Mouse (Mus musculus) limb, embryonic 15.5 days (tissue): Measurements from ENCODE around the gene Rbms3. TPM values are rescaled to one million over a fixed set of nuclear protein-coding genes. Genes with fewer than 3 reads are reported as not detected.

ENCODE experiments used
- ATAC-seq: fragments of 200-750 bp; cut with Nextera tagmentation; 2 replicates; pipeline ENCODE4 v1.8.0; 2017; ENCODE audit warnings: low read depth, moderate TSS enrichment; ENCODE audit not compliant: insufficient number of reproducible peaks, low FRiP score, low TSS enrichment
- H3K27ac ChIP-seq: fragments of 300-500 bp; sonication (generic); 2 replicates; pipeline ENCODE4 v1.5.1; 2015; ENCODE audit warnings: moderate library complexity, mild to moderate bottlenecking, inconsistent platforms
- H3K27me3 ChIP-seq: fragments of 300-500 bp; sonication (generic); 2 replicates; pipeline ENCODE4 v1.6.1; 2015; ENCODE audit warnings: inconsistent platforms
- H3K36me3 ChIP-seq: fragments of 300-500 bp; sonication (generic); 2 replicates; pipeline ENCODE4 v1.6.1; 2015; ENCODE audit warnings: inconsistent platforms
- H3K4me1 ChIP-seq: fragments of 300-500 bp; sonication (generic); 2 replicates; pipeline ENCODE4 v1.6.1; 2015; ENCODE audit warnings: inconsistent platforms
- H3K4me2 ChIP-seq: fragments of 300-500 bp; sonication (generic); 2 replicates; pipeline ENCODE4 v1.6.1; 2015; ENCODE audit warnings: mild to moderate bottlenecking, inconsistent platforms
- H3K4me3 ChIP-seq: fragments of 300-500 bp; sonication (generic); 2 replicates; pipeline ENCODE4 v1.5.1; 2015; ENCODE audit warnings: mild to moderate bottlenecking, inconsistent platforms
- H3K9ac ChIP-seq: fragments of 300-500 bp; sonication (generic); 2 replicates; pipeline ENCODE4 v1.6.1; 2015; ENCODE audit warnings: inconsistent platforms
- H3K9me3 ChIP-seq: fragments of 300-500 bp; sonication (generic); 2 replicates; pipeline ENCODE4 v1.6.1; 2016; ENCODE audit warnings: inconsistent platforms
- WGBS: fragments of 180-500 bp; shearing (Covaris S2); methylation state at CpG from one replicate; pipeline ENCODE4 v1.1.7; 2015; 5-methylcytosine and 5-hydroxymethylcytosine counted together
- polyA plus RNA-seq: library from polyadenylated mRNA; unstranded; fragments of >200 nt; fragmentation: Nextera tagmentation; extraction: Ambion mirVana; gene quantifications from 2 replicates; pipeline ENCODE4 v1.2.1, GENCODE M21; 2015

Gene Rbms3
- polyA plus RNA-seq, 1 experiment from 2014 or later: 99.4 TPM

DNA sequence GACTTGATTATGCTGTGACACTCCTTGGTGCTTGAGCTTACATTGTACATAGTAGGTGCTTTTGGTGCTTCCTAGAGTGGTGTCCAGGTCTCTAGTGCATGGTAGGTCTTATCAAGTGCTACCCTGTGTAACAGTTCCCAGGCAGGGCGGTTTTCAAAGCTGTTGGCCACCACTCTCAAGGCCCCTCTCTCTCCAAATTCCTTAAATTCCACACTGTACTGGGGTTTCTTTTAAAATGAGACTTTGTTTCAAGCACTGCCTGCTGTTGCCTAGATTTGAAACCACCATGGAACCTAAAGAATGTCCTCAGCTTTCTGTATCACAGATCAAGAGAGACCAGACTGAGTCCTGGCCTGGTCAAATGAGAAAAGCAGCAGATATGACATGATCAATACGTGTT lies 516.1 kb downstream of the Rbms3 start:
- peaks cover 7% of the 10 kb centered on the region; the same call in 1 of the 2 replicates for H3K36me3 ChIP-seq
- ATAC-seq: no peak
- no peak overlapping the region for H3K4me2 ChIP-seq
- no peaks in the 10 kb centered on the region for H3K9me3 ChIP-seq
- H3K9ac ChIP-seq: no peak overlapping the region
- no peak overlapping the region for H3K4me3 ChIP-seq
- H3K4me1 ChIP-seq: peaks cover 20% of the 10 kb centered on the region
- H3K27me3 ChIP-seq: no peaks in the 10 kb centered on the region
- no peak overlapping the region for H3K27ac ChIP-seq
- 39% methylated on average over 2 of the region's 2 CpGs for WGBS

DNA sequence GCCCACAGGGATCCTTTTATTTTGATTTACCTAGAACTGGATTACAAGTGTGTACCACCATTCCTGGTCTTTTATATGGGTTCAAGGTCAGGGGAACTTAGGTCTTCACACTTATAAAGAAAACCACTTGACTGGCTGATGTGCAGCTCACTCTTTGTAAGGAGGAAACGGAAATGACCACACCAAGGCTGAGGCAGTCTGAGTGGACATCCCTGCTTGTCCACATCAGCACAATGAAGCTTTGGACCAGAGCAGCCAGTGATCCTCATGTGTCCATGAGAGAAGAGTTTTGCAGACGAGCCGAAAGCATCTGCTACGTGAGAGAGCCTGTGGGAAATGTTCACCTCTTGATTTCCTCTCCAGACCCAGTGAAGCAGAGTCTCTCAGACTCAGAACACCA lies 521.8 kb downstream of the Rbms3 start:
- WGBS: 86% methylated on average over 4 of the region's 4 CpGs
- ATAC-seq: no peak

DNA sequence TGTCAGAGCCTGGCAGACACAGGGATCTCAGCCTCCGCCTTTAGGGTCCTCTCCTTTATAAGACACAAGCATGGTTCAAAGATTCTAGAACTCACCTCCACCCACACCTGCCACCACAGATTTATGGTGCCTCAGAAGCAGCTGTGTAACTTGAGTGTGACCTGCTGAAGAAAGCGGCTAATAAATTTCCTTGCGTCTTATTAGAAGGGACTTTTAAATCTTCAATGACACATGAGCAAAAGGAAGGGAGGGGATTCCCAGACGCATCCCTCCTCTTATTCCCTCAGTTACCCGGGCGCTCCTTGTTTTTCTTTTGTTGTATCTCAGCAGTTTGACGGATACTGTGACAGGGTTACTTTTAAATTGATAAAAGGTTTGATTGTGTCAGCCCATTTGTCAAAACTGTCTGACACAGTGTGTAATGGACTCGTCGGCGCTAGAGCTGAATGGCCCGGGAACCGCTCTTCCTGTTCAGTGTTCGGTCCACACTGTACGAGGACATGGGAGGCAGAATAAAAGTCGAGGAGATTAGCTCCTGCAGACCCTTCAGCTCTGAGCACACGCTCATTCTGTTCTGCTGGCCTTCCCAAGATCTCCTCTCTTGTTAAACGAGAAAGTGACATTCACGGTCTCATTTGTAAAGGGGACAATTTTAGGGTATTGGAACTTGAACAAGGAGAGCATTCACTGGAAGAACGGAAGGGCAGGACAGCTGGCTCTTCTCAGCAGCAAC lies 527.3 kb downstream of the Rbms3 start:
- Histone ChIP-seq H3K9me3 (no peaks in the 10 kb centered on the region), H3K4me2 (no peak overlapping the region), H3K4me3 (no peak overlapping the region), H3K36me3 (no peaks in the 10 kb centered on the region), H3K27ac (no peak overlapping the region), H3K9ac (no peak overlapping the region), H3K4me1 (peaks cover 9% of the 10 kb centered on the region), H3K27me3 (no peaks in the 10 kb centered on the region)
- no peak for ATAC-seq
- WGBS: 50% methylated on average over 19 of the region's 19 CpGs

More for the DNA sequence above, 521.8 kb downstream of the Rbms3 start:
- no peak overlapping the region for H3K4me3 ChIP-seq
- no peaks in the 10 kb centered on the region for H3K27me3 ChIP-seq
- no peak overlapping the region for H3K4me2 ChIP-seq
- no peak overlapping the region for H3K27ac ChIP-seq
- H3K36me3 ChIP-seq: peaks cover 17% of the 10 kb centered on the region; the same call in 1 of the 2 replicates
- no peak overlapping the region for H3K9ac ChIP-seq
- no peaks in the 10 kb centered on the region for H3K9me3 ChIP-seq
- H3K4me1 ChIP-seq: peaks cover 9% of the 10 kb centered on the region

DNA sequence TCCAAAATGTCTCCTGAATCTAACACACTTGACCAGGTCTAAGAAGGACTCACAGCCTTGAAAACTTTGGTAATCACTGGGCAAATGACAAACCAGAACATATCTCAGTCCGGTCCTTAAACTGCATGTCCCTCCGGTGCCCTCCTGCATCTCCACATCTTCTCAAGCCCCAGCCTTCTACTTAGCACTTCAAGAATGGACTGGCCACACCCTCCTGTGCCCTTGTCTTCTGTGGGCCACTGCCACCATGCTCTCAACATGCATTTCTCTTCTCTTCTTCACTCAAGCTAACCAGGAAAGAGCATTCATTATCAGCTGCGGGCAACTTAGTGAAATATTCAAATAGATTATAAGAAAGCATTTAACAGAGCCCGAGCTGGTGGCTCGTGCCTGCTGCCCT lies 529.5 kb downstream of the Rbms3 start:
- Histone ChIP-seq H3K4me2 (no peak overlapping the region), H3K27ac (no peak overlapping the region), H3K9ac (no peak overlapping the region), H3K36me3 (no peaks in the 10 kb centered on the region), H3K4me1 (peaks cover 2% of the 10 kb centered on the region; the same call in 1 of the 2 replicates), H3K4me3 (no peak overlapping the region), H3K9me3 (no peaks in the 10 kb centered on the region), H3K27me3 (no peaks in the 10 kb centered on the region)
- no peak for ATAC-seq
- 89% methylated on average over 5 of the region's 5 CpGs for WGBS

DNA sequence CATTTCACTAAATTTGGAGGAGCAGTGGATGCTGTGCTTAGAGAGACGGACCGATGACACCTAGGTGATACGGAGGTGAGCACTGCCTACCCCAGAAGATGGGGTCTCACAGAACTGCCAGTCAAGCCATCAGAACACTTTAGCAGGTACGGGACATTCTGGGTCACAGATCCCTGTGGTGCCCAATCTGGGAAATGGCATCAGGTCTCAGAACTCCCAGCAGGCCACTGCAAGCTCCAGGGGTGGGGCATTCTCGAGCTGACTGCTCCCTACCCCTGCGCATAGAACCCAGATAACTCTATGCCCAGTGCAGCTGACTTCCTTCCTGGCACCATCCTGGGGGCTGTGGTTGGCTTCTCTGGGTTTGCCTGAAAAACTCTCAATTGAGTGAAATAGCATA lies 536.2 kb downstream of the Rbms3 start:
- Histone ChIP-seq H3K4me1 (no peaks in the 10 kb centered on the region), H3K27me3 (no peaks in the 10 kb centered on the region), H3K9ac (no peak overlapping the region), H3K36me3 (no peaks in the 10 kb centered on the region), H3K27ac (no peak overlapping the region), H3K4me3 (no peak overlapping the region), H3K4me2 (no peak overlapping the region), H3K9me3 (no peaks in the 10 kb centered on the region)
- WGBS: 89% methylated on average over 6 of the region's 6 CpGs
- ATAC-seq: no peak

DNA sequence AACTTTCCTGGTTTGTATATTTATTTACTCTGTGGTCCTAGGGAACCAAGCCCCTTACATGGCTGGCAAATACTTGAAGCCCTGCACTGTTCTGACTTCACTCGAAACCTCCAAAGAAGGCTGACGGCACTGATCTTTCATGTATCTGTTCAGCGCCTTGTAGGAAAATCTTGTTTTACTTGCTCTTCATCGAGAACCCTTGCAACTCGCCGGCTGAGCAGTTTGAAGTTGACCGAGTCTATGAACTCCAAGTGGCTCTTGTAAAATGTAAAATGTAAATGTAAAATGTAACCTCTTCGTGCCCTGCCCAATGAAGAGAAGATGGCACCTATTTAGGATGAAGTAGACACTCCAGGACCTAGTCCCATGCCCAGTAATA lies 537.5 kb downstream of the Rbms3 start:
- Histone ChIP-seq H3K9ac (no peak overlapping the region), H3K27ac (no peak overlapping the region), H3K9me3 (no peaks in the 10 kb centered on the region), H3K27me3 (no peaks in the 10 kb centered on the region), H3K4me1 (no peaks in the 10 kb centered on the region), H3K4me2 (no peak overlapping the region), H3K36me3 (no peaks in the 10 kb centered on the region), H3K4me3 (no peak overlapping the region)
- WGBS: 82% methylated on average over 8 of the region's 8 CpGs
- ATAC-seq: no peak

DNA sequence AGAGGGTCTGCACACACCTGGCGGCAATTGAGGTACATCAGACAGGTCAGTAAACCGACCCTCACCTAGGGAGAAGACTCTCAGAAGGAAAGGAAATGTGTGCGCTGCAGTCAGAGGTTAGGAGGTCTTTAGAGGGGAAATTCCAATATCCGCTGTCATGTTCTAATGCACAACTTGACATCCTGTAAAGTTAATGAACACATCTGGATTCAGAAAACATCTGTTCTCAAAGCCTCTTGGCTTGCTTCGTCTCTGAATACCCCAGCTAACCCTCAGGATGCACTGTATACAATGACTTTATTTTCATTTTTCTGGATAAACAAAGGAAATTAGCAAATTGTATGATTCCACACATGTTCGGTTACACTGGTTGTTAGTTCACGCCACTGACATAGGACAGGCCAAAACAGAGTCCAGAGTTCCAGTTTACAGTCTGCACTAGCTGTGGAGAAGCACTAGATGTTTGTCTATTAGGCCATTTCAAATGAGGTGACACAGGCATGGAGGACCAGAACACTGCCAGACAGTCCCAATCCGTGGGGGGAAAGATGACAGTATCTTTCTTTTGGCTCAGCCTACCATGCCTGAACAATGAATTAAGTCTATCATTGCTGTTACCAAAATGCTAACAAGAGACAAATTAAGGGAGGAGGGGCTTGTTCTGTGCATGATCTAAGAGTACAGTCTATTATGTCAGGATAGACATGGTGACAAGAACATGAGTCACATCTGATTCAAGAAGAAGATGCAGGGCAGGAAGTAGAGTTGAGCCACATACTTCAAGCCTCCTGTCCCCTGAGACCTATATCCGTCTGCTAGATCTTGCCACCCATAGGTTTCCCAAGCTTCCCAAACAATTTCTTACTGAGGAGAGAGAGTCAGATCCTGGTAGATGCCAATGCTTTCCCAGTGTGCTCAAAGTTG lies 538.2 kb downstream of the Rbms3 start:
- WGBS: 59% methylated on average over 9 of the region's 9 CpGs
- H3K4me3 ChIP-seq: no peak overlapping the region
- H3K9ac ChIP-seq: no peak overlapping the region
- H3K27ac ChIP-seq: no peak overlapping the region
- H3K9me3 ChIP-seq: no peaks in the 10 kb centered on the region
- H3K27me3 ChIP-seq: no peaks in the 10 kb centered on the region
- no peaks in the 10 kb centered on the region for H3K4me1 ChIP-seq
- ATAC-seq: no peak
- H3K36me3 ChIP-seq: no peaks in the 10 kb centered on the region
- H3K4me2 ChIP-seq: no peak overlapping the region

DNA sequence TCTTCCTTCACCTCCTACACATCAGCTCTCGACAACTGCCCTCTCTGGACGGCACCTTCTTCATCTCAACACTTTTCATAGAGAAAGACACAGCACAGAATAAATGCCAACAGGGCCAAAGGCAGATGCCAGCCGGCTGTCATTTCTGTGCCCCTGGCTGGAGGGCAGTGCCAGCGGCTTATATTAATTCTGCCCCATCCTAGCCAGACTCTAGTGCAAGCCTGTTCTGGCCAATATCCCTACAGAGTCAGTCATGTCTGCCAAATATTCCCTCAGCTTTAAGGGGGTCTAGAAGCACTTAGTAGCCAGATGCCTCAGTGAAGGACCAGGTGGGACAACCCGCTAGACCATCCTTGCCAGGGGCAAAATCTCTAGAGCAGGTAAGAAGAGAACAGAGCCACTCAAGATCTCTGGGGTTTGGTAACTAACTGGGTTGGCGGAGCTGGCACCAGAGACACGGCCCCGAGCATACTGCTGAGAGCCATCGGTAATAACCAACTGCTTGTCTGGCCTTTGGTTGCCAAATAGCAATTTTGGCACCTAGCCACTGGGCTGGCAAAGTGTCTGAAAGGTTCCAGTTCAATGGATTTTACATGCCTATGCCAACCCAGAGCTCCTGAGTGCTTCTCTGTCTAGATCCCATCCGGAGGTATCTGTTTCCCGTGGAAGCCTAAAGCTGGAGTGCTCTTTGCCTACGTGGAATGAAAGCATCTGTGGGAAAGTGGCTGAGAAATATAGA lies 540.1 kb downstream of the Rbms3 start:
- Histone ChIP-seq H3K36me3 (no peaks in the 10 kb centered on the region), H3K9ac (no peak overlapping the region), H3K27me3 (no peaks in the 10 kb centered on the region), H3K9me3 (no peaks in the 10 kb centered on the region), H3K4me1 (no peaks in the 10 kb centered on the region), H3K27ac (no peak overlapping the region), H3K4me3 (no peak overlapping the region), H3K4me2 (no peak overlapping the region)
- no peak for ATAC-seq
- WGBS: 84% methylated on average over 12 of the region's 12 CpGs

DNA sequence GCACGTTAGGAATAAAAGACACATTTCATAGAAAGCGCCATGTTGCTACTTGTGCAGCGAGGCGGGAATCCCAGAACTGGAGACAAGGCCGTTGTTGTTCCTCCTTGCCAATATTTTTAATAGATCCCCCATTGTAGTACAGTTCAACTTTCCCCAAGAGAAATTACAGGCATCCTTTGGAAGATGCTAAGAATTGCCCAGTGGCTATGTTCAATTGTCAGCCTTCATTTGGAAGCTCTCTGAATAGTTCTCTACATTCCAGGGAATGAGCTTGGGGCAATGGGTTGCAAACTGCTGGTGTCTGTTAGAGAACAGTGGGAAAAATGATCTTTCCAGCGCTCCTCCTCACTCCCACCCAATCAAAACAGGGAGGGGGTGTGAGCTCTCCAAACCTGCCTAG lies 541.4 kb downstream of the Rbms3 start:
- Histone ChIP-seq H3K27ac (no peak overlapping the region), H3K9me3 (no peaks in the 10 kb centered on the region), H3K36me3 (no peaks in the 10 kb centered on the region), H3K4me2 (no peak overlapping the region), H3K4me1 (no peaks in the 10 kb centered on the region), H3K27me3 (no peaks in the 10 kb centered on the region), H3K9ac (no peak overlapping the region), H3K4me3 (no peak overlapping the region)
- 60% methylated on average over 6 of the region's 6 CpGs for WGBS
- no peak for ATAC-seq

DNA sequence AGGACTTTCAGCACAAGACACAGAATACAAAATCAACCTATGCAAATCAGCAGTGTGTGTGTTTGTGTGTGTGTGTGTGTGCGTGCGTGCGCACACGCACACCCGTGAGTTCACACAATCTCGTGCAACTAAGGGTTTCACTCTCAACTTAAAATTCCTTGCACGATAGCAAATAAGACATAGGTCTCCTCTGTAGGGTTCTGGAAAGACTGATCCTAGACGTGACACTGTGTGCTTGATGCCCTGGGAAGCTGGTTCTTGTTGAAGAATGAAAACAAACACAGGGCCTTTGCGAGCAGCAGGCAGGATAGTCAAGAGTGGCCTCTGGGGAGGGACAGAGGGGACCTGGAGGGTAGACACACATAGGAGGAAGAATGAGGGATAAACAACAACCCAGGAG lies 544.0 kb downstream of the Rbms3 start:
- H3K4me1 ChIP-seq: no peaks in the 10 kb centered on the region
- no peak overlapping the region for H3K4me2 ChIP-seq
- no peak overlapping the region for H3K9ac ChIP-seq
- H3K27ac ChIP-seq: no peak overlapping the region
- no peak for ATAC-seq
- no peaks in the 10 kb centered on the region for H3K9me3 ChIP-seq
- H3K27me3 ChIP-seq: no peaks in the 10 kb centered on the region
- H3K4me3 ChIP-seq: no peak overlapping the region
- 94% methylated on average over 9 of the region's 9 CpGs for WGBS
- no peaks in the 10 kb centered on the region for H3K36me3 ChIP-seq

DNA sequence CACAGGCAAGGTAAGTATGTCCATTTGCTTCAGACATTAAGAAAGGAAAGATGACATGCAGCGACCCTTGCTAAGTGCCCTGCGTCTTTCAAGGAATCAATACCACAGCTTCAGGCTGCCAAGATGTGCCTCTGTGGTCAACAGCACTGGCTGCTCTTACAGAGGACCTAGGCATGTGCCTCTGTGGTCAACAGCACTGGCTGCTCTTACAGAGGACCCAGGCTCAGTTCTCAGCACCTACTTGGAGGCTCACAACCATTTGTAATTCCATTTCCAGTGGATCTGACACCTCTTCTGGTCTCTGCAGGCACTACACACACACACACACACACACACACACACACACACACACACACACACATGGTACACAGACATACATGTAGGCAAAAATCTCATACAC lies 545.2 kb downstream of the Rbms3 start:
- WGBS: 96% methylated on average over 2 of the region's 2 CpGs
- Histone ChIP-seq H3K27ac (no peak overlapping the region), H3K4me3 (no peak overlapping the region), H3K9ac (no peak overlapping the region), H3K4me2 (no peak overlapping the region), H3K27me3 (no peaks in the 10 kb centered on the region), H3K4me1 (no peaks in the 10 kb centered on the region; the same call in 1 of the 2 replicates), H3K36me3 (no peaks in the 10 kb centered on the region), H3K9me3 (no peaks in the 10 kb centered on the region)
- no peak for ATAC-seq

DNA sequence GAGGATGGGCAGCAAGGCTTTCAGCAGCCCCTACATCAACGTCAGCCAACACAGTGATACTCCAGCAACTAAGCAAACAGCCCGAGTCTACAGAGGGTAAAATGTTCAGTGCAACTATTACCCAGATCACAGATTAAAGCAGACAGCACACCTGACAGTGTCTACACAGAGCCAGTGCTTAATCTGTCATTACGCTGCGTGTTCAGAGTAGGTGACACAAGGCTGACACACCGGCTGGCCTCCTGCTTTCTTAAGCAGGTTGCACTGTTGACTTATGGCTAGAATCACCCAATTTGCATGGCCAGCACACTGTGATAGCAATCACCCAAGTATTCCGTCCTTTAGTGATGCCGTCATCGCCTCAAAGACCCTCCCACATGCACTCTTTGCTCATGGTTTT lies 550.2 kb downstream of the Rbms3 start:
- Histone ChIP-seq H3K27ac (no peak overlapping the region), H3K9me3 (no peaks in the 10 kb centered on the region), H3K9ac (no peak overlapping the region), H3K36me3 (no peaks in the 10 kb centered on the region), H3K4me2 (no peak overlapping the region), H3K4me3 (no peak overlapping the region), H3K4me1 (peaks cover 6% of the 10 kb centered on the region), H3K27me3 (no peaks in the 10 kb centered on the region)
- WGBS: 84% methylated on average over 8 of the region's 8 CpGs
- no peak for ATAC-seq
